Mouse (Mus musculus) natural killer cell, adult 2 months (primary cell): ENCODE data around the gene Map7d3.

Experiments
- DNase-seq, 2 experiments: peaks; one replicate each; pipeline ENCODE4 v3.0.0; 2022; ENCODE audit warnings: low spot score in 2 of 2

The Map7d3 gene

DNA sequence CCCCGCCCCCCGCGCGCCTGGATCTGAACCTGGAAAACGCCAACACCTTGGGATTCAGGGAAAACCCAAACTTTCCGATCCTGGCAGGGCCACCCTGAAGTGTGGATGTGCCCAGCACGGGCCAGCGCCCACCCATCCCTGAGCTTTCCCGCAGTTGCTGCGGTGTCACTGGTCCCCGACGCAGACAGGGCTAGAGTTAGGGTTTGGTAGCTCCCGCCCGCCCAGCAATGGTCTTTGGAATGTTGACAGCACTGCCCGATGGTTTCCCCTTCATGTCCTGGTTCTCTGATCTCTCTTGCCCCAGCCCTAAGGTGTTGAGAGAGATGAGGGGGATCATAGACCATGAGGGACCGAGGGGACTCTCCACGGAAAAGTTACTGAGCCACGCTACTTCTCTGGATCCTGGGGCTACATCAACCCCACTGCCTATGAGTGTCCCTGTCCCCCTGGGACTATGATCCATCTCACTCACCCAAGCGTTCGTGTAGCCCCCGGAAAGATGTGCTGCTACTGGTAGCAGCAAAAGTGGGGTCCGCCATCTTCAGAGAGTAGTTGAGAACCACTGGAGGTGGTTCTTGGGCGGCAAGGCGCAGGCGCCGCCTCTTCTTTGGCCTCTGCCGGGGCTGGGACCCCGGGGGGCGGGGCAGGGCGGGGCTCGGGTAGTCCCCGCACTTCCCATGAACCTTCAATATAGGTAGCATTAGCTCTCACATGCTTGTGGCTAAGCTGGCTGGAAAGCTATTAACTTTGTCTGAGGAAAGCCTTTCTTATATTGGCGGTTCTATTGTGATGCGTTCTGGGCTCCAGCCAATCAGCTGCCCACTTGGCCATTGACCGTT, at the start of gene Map7d3:
Gene Map7d3 (minus strand): TSS at position 562 of the 839 bp plus-strand sequence.
- peak in 1 of 2 experiments; percentile 1 for DNase-seq

DNA sequence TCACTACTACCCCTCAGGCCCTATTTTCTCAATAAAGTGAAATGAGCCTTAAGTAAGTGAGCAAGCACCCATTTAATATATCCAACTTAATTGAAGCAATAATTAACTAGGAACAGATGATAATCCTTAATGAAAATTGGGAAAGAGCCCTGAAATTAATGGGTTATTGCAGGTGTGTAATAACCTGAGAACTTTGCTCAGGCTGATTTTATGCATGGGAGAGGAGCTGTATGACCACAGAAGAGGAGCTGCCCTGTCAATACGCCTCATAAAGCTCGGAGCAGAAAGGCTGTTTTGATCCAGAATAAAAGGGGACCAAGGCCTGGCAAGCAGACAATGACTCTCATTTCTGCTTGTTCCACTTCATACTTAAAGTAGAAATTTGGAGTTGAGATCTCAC, 47.7 kb upstream of the Map7d3 start, which contains the start of gene Adgrg4:
Gene Adgrg4 (plus strand): TSS at position 301 of the 400 bp plus-strand sequence.
- no peak for DNase-seq

DNA sequence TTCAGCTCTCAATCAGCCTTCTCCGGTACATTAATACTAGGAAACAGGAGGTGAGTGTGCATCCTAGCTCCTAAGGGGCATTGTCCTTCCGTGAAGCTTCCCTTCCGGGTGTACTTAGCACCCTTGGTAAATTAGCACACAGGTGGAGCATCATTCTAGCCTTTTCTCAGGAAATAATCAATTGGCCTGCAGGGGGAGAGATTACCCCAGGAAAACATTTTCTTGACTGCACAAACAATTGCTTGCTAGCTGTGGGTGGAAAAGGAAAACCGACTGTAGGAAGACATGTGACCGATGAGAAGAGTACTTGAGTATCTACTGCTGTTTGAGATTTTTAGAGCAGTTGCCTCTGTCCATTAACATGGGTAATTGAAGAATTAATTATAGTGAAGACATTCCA, 19.1 kb upstream of the Map7d3 start:
- DNase-seq = no peak

DNA sequence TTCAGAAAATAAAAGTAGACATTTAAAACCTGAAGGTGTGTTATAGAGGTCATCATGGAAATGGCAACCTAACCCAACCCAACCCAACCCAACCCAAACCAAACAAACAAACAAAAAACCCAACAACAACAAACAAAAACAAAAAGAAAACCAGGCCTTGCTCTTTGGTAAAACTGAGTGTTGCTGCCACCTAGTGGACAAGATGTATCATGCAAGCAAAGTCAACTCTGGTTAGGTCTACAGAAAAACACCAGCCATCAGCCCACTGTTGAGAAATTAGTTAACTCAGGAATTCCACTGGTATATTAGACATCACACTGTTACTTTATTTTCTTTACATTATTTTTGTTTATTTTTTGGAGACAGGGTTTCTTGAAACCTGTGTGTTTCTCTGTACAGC, 17.2 kb upstream of the Map7d3 start:
- peak in 1 of 2 experiments; percentile 1 for DNase-seq

DNA sequence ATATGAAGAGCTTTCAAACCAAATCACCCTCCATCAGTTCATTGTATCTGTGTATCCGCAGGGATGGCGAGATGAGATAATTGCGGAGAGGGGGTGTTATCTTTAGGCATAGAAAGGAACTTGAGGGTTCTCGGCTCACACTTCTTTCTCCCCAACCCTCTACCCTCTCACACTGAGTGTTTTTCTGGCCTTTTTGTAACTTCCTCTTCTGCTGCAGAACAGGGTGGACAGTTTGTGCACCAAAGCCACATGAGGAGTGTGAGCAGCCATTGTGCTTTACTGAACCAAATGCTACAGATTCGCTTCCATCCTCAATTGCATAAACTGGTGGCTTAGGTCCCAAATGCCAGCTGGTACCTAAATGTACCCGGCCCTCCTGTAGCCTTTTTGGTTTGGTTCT, 13.7 kb upstream of the Map7d3 start:
- no peak for DNase-seq

DNA sequence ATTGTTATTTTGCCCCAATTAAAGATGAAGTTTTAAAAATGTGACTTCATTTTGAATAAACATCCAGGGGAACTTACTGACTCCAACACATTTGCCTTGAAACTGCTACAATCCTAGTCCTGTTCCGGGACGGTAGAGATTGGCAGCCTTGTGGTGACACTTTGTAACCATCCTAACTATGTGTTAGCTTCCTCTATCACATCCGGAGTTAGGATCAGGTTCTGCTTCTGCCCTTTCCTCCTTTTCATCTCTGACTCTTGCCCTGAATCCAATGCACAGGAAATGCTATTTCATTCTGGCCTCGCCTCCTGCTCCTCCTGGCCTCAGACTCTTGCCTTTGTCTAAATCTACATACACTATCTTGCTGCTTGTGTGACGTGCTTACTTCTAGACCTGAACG, 5.4 kb upstream of the Map7d3 start:
- no peak for DNase-seq

DNA sequence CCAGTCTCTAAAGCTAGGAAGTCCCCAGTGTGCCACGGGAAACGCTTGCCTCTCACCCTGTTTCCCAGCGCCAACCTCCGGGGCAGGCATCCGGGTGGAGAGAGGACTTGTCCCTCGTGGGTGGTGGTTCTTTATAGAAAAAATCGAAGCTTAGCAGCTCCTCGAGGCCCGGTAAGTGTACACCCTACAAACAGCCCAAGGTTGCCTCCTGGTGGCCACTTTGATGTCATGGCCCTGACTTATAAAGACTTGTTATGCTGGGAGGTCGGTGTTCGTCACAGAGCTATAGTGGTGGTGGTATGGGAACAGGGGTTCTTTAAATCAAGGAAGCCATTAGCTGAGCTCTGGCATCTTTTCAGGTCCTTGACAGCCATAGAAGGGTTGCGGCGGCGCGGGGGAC, 30.9 kb downstream of the Map7d3 start:
- DNase-seq = peak in 1 of 2 experiments; percentile 5

DNA sequence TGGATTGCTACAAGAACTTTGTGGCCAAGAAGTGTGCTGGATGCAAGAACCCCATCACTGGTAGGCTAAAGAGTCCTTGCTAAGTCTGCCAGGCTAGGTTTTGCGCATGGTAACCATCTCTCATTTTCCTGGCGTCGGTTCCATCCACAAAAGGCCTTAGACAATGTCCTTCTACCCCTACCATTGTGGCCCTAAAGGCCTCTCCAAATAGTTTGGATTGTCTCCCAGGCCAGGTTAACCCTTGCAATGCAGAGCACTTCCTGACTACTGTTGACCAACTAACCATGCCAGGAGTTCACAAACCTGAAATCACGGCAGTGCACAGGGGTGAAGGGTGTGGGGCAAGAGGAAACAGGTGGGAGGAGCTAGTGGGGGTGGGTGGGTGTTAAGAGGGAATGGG, 31.5 kb downstream of the Map7d3 start:
- DNase-seq = no peak

DNA sequence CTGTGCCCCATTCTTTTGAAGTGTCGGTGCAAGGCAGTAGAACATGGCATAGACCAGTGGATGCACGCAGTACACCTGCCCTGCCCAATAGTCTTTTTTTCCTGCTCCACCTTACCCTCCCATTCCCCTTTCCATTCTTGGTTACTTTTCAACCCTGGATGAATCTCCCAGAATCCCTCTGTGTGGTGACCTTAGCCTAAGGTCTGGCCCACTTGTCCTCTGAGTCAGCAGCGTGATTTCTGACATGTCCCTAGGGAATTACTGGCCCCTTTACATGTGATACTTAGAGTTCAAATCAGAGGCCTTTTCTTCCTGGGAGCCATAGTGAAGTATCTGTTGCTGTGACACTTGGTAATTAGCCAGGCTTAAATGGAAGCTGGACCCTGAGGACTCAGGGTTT, 34.6 kb downstream of the Map7d3 start:
- DNase-seq = no peak

DNA sequence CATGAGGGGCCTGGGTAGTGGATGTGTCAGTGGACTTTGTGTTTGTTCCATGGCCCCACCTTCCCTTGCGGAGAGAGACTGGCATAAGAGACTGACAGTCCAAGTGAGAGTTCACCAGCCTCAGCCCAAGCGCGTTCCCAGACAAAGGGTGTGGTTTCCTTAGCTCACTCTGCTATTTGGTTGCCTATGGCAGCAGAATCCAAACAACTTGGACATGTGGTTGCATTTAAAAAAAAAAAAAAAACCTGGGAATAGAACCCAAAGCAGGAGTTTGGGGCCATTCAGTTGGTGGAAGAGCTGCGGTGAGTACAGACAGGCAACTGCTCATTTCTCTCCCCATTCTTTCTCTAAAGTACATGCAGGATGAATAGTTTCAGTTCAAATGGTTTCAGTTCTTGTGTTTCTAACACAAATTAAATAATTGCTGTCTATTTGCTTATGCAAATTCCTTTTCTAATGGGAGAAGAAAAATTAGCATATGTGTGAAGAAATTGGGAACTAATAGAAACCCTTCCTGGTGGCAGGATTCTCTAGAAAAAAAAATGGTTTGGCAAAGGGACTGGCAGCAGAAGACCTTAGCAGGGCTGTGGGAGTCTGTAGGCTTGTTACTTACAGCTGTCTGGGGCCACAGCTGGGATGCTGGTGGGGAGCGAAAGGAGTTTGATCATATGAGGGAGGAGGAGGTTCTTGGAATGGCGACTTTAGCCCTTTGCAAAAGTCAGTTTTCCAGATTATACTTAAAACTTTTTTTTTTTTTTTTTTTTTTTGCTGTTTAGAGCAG, 35.7 kb downstream of the Map7d3 start:
- no peak for DNase-seq

DNA sequence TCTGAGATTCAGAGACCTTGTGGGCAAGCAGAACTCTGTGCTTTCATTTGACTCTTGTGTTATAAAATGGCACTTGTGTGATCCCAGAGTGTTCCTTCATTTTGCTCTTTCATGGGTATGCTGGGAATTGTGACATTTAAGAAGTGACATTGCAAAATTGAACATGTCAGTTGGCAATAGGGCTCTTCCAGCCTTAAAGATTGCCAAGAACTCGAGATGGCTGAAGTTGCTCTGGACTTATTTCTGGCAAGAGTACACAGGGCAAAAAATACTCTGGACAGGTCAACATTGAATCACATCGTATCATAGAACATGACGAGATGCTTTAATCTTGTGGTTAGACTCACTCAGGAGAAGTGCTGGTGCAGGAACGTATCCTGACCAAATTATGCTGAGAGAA, 48.8 kb downstream of the Map7d3 start:
- no peak for DNase-seq

DNA sequence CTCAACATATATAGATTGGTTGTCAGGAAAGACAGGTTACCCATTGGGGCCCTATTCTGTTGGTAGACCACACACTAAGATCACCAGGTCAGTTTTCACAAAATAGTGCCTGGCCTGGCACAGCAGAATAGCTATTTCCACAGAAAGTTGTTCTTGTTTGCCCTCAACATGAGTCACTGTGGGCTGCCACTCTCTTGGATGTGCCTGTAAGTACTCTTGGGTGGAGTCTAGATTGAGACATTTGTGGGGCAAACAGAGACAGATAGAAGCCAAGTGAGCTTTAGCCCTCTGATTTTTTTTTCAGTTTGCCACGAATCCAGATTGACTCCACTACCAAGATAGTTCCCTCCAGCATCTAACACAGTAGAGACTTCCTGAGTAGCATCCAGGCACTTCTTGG, 50.4 kb downstream of the Map7d3 start:
- no peak for DNase-seq

DNA sequence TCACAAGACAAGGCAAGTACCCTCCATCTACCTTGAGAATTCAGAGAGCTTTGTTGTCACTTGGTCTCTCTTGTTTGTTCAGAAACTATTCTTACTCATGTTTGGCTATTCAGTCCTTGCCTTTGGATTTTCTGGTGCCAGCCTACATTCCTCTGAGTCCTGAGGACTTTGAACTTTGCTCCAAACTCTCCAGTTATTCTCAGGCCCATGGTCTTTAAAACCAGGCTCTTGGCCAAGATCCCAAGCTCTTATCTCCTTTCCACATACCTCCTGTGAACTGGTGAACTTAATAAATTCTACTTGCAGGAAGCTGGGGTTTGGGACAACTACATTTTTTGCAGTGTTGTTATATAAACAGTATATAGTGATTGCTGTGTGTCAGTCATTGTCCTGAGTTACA, 52.3 kb downstream of the Map7d3 start:
- DNase-seq = no peak

DNA sequence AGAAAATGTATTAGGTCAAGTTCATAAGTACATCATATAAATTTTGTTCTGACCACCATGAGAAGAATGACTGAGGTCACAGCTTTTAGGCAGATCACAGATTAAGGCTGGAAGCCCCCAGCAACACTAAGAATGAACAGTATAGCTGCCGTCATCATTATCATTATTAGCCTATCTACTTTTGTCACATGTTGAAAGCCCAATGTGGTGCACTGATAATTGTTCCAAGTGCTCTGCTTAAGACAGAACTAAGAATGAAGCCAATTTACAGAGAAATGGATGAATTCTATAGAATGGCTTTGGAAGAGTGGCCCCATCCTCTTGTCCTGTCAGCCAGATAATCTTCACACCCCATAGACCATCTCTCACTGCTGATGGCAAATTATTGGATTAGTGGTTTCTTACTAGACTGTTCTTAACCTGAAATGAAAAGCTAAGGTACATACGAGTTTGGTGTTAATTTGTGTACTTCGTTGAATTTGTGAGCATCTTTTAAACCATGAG, 61.8 kb downstream of the Map7d3 start:
- DNase-seq = no peak

DNA sequence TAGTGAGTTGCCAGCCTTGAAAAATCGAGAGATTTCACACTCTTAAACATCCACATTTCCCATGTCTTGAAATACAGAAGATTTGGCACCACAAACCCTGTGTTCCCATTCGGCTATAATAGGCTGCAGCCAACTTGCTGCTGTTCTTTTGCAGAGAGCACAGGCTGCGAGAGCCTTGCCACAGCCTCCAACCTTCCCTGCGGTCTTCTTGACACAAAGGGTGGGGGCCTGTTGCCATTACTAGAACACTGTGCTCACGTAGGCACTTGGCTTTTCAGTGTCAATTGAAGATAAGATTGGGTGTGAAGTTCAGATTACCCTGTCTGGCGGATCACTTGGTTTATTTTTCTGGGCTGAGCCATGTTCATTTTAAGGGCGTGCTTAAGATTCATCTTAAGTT, 65.8 kb downstream of the Map7d3 start:
- DNase-seq = no peak

DNA sequence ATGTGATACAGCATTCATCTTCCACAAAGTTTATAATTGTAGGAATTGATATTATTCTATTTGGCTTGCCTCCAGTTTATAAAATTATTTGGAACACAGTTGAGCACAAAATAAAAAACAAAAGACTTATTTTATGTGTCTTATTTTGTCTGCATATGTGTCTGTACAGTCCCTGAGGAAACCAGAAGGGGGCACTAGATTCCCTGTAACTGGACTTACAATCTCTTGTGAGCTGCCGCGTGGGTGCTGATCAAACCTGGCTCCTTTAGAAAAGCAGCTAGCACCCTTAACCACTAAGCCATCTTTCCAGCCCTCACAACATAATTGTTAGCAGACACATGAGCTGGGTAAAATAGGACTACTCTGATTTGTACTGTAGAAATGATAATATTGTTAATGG, 66.5 kb downstream of the Map7d3 start:
- peak in 1 of 2 experiments; percentile 1 for DNase-seq

DNA sequence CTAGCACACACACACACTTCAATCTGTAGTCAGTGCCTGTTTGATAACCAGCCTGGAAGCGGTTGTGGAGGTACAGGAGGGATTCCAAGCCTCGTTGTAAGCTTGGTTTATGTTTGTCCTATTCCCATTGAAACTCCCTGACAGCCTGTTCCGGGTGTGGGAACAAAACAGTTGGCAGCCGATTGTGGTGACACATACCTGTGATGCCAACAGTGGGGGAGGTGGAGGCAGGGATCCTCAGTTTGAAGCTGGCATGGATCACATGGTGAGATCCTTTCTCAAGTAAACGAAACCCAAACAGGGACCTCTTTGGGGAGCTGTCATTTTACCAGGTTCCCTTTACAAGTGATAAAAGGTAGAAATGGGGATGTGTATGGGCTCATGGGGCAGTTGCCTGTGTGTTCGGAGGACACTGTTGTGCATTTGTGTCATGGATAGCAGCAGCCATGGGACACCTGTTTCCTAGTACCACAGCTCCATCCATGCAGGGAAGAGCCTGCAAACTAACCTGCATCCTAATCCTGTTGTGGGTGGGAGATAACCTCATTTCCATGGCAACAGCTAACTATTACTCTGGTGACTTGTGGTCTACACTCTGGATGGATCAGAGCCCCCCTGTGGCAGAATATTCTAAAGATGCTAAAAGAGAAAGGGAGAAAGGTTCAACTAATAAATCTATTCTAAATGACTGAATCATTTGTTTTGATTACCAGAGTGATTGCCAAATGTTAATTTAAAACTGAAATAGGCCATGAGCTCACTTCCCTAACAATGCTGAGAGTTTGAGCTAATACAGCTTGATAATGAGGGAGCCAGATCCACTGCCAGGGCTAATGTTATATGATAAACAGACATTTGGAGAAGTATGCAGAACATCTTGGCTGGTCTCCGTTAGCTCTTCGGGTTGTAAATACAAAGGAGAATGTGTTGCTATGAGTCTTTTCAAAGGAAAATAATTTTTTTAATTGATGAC, 68.5 kb downstream of the Map7d3 start:
- DNase-seq = no peak

DNA sequence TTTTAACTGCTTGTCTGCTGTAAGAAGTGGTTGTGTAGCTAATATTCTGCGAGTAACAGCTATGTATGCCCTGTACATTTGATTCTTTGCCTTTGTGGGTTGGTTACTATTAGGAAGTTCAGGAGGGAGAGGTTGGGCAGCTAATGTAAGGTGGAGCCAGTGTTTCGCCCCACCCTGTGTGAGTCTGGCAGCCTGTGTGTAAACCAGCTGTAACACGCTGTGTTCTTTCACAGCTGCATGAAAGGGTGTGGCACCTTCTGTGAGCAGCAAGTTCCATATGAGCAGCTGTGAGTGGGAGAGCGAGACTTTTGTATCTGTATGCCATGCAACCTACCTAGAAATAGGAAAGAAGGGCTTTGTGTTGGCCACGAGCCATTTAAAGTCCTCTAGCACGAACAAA, 70.0 kb downstream of the Map7d3 start:
- DNase-seq = no peak

DNA sequence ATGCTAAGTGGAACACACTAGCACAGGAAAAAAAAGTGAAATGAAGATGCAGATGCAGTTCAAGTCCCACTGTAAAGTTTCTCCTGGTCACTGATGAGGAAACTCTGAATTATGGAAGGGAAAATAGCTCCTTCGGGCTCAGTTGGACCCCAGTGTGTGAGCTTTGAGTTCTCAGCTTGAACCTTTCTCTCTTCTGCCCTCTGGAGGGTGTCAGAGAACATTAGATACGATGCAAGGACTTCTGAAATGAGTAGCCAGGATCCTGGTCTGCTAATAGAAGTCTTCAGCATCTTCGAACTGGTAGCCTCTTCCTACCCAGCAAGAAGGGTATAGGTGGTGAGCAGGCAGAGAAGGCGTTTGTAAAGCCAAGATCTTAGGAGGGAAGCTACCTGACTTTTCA, 70.6 kb downstream of the Map7d3 start:
- DNase-seq = no peak
